Mouse (Mus musculus): ENCODE measurements at regions not wholly inside any gene's neighbourhood (a gene's known extent, or its start where the extent isn't known, plus 50 kb on each side); places are given as distances from the start of the nearest gene placed in this dataset.

- Histone ChIP-seq H3K27me3 (ENCODE audit: control insufficient read depth in 1 of 2, insufficient read depth in 2 of 2, low read length in 2 of 2) (no peaks in the 10 kb centered on the region), H3K79me2 (ENCODE audit: control insufficient read depth, insufficient read depth, low read length, poor library complexity) (no peaks in the 10 kb centered on the region), H3K4me3 (ENCODE audit: control insufficient read depth in 1 of 2, insufficient read depth in 1 of 2, low read depth in 2 of 2, low read length in 2 of 2) (no peak overlapping the region), H3K9me3 (replicated peaks; ENCODE audit: insufficient read depth, low read length) (no peaks in the 10 kb centered on the region), H3K4me1 (ENCODE audit: control insufficient read depth in 1 of 2, insufficient read depth in 2 of 2, low read length in 2 of 2) (no peaks in the 10 kb centered on the region), H3K9ac (ENCODE audit: control insufficient read depth, low read depth, low read length, poor library complexity, severe bottlenecking) (no peak overlapping the region), H3K27ac (ENCODE audit: control insufficient read depth, low read depth, low read length) (no peak overlapping the region), H3K36me3 (ENCODE audit: control insufficient read depth in 1 of 2, insufficient read depth in 2 of 2, low read length in 2 of 2) (no peaks in the 10 kb centered on the region)
- TF ChIP-seq UBTF (IDR thresholded peaks at IDR 0.05; ENCODE audit: borderline replicate concordance, insufficient read depth, low read depth, low read length): no peak
- no peak for TF ChIP-seq TCF12 (IDR thresholded peaks at IDR 0.05; ENCODE audit: low read depth, low read length)
- no peak for TF ChIP-seq ZMIZ1 (IDR thresholded peaks at IDR 0.05; ENCODE audit: low read depth, low read length)
- no peak for TF ChIP-seq ELF1 (IDR thresholded peaks at IDR 0.05; ENCODE audit: low read depth, low read length)
- no peak for TF ChIP-seq JUND (IDR thresholded peaks at IDR 0.05; ENCODE audit: low read depth, low read length)
- no peak for TF ChIP-seq RCOR1 (IDR thresholded peaks at IDR 0.05; ENCODE audit: low read depth, low read length)
- no peak for TF ChIP-seq RAD21 (IDR thresholded peaks at IDR 0.05; ENCODE audit: low read depth, low read length)
- no peak for TF ChIP-seq ZKSCAN1 (IDR thresholded peaks at IDR 0.05; ENCODE audit: low read depth, low read length)
- TF ChIP-seq GABPA (IDR thresholded peaks at IDR 0.05; ENCODE audit: low read depth, low read length): no peak
- no peak for TF ChIP-seq ZC3H11A (IDR thresholded peaks at IDR 0.05; ENCODE audit: low read depth, low read length)
- TF ChIP-seq MAZ (IDR thresholded peaks at IDR 0.05; ENCODE audit: low read depth, low read length): no peak
- no peak for TF ChIP-seq USF2 (IDR thresholded peaks at IDR 0.05; ENCODE audit: borderline replicate concordance in 1 of 2, insufficient read depth in 1 of 2, low read depth in 1 of 2, low read length in 2 of 2)
- TF ChIP-seq HCFC1 (IDR thresholded peaks at IDR 0.05; ENCODE audit: low read depth, low read length): no peak
- TF ChIP-seq TBP (IDR thresholded peaks at IDR 0.05; ENCODE audit: low read depth, low read length): no peak
- TF ChIP-seq MYC (IDR thresholded peaks at IDR 0.05; ENCODE audit: low read depth, low read length): no peak
- no peak for TF ChIP-seq MEF2A (IDR thresholded peaks at IDR 0.05; ENCODE audit: extremely low read depth, insufficient replicate concordance, low read depth, low read length, poor library complexity, severe bottlenecking)
- no peak for DNase-seq (ENCODE audit: low read depth, low spot score)
These were observed 265.3 kb upstream of the Pbx1 start for GRCm38 (mm10) chr1:168697386-168697785.

DNA sequence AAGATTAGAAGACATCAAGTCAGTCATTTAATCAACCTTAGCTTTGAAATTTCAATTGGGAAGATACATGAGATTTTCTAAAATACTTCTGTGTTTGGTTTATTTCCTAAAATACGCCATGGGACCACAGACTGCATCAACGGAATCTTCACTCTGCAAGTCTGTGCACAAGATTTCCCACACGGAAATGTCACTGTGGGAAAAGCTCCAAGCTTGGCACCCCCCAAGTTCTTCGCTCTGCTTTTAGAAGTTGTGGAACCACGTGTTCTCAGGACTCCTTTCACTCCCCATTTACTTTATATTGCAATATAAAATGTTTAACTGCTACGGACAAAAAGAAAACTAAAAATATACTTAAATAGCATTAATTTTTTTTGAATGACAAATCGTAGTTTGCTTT, 254.8 kb upstream of the Pbx1 start:
- H3K27me3 ChIP-seq (ENCODE audit: control insufficient read depth in 1 of 2, insufficient read depth in 2 of 2, low read length in 2 of 2): no peaks in the 10 kb centered on the region
- H3K27ac ChIP-seq (ENCODE audit: control insufficient read depth, low read depth, low read length): no peak overlapping the region
- TF ChIP-seq CTCF (IDR thresholded peaks at IDR 0.05 in 2 of 3, conservative IDR thresholded peaks at IDR 0.05 in 1 of 3; ENCODE audit: control insufficient read depth in 1 of 3, insufficient read depth in 1 of 3, low read depth in 2 of 3, low read length in 3 of 3, poor library complexity in 1 of 3, severe bottlenecking in 1 of 3) (no peak), TAL1 (IDR thresholded peaks at IDR 0.05; ENCODE audit: low read length) (no peak)
- no peaks in the 10 kb centered on the region for H3K9me3 ChIP-seq (replicated peaks; ENCODE audit: insufficient read depth, low read length)
- H3K79me2 ChIP-seq (ENCODE audit: control insufficient read depth, insufficient read depth, low read length, poor library complexity): no peaks in the 10 kb centered on the region
- H3K4me3 ChIP-seq (ENCODE audit: control insufficient read depth in 1 of 2, insufficient read depth in 1 of 2, low read depth in 2 of 2, low read length in 2 of 2): no peak overlapping the region
- no peaks in the 10 kb centered on the region for H3K4me1 ChIP-seq (ENCODE audit: control insufficient read depth in 1 of 2, insufficient read depth in 2 of 2, low read length in 2 of 2)
- no peak for DNase-seq (ENCODE audit: low read depth, low spot score)
- H3K9ac ChIP-seq (ENCODE audit: control insufficient read depth, low read depth, low read length, poor library complexity, severe bottlenecking): no peak overlapping the region
- H3K36me3 ChIP-seq (ENCODE audit: control insufficient read depth in 1 of 2, insufficient read depth in 2 of 2, low read length in 2 of 2): no peaks in the 10 kb centered on the region

Data from MEL (cell line).